Mouse (Mus musculus): Measurements from ENCODE around the gene Plek. TPM values are rescaled to one million over a fixed set of nuclear protein-coding genes. Genes with fewer than 3 reads are reported as not detected.

Plek gene
- 16.5 TPM for total RNA-seq (2023)

GRCm38 (mm10) chr11:17051545-17052475 lies at the start of gene Plek, which contains the start of gene Cnrip1:
Gene Plek (minus strand): TSS chr11:17052381.
Gene Cnrip1 (plus strand): TSS chr11:17051586.

GRCm38 (mm10) chr11:16950976-16951760 lies 101.0 kb downstream of the Plek start, which contains the start of gene Fbxo48:
Gene Fbxo48 (plus strand): TSS chr11:16951375.

Other genes starting within 250 kb of the Plek start
- 1.7 TPM for gene Fbxo48, start 101.0 kb downstream of the Plek start, total RNA-seq (2023)
- gene Cnrip1, start 795 bp downstream of the Plek start, total RNA-seq (2023) = 6.8 TPM
- 73.5 TPM for gene Ppp3r1, start 106.9 kb upstream of the Plek start, total RNA-seq (2023)
- gene Wdr92, start 129.7 kb upstream of the Plek start, total RNA-seq (2023) = 8.1 TPM
- gene Pno1, start 159.2 kb upstream of the Plek start, total RNA-seq (2023) = 31.8 TPM
- gene C1d, start 205.2 kb upstream of the Plek start, total RNA-seq (2023) = 29.1 TPM